Mouse (Mus musculus) c-Kit-positive CD71-negative TER-119-negative erythroid progenitor cells, embryonic 14.5 days (primary cell): ENCODE measurements at regions not wholly inside any gene's neighbourhood (a gene's known extent, or its start where the extent isn't known, plus 50 kb on each side); places are given as distances from the start of the nearest gene placed in this dataset.

Experiments used
- DNase-seq: peaks from one replicate; pipeline ENCODE4 v3.0.0-alpha.2; 2013; ENCODE audit warnings: low read depth

DNA sequence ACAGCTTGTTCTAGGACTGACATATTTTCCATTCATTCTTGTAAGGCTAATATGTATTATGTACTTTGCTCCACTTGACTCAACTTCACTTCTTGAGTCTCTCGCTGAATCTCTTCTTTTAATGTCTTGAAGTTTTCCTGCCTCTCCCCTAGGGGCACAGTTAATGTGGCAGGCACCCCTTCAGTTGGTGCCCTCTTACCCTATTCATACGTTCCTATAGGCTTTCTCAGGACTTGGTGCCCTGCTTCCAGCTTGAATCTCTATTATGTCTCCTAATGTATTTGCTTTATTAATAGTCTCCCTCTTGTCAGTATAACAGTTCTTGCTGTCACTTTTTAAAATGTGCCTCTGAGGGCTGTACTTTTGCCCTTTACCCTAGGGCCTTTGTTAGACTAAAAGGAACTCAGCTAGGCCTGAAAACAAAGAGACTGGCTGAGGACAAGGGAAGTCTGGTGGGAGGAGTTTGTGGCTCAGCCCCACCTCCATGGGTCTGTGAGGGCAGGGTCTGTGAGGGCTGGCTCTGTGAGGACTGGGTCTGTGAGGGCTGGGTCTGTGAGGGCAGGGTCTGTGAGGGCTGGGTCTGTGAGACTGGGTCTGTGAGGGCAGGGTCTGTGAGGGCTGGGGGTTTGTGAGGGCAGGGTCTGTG is 362.9 kb upstream of the Nr5a2 start:
- no peak for DNase-seq

DNA sequence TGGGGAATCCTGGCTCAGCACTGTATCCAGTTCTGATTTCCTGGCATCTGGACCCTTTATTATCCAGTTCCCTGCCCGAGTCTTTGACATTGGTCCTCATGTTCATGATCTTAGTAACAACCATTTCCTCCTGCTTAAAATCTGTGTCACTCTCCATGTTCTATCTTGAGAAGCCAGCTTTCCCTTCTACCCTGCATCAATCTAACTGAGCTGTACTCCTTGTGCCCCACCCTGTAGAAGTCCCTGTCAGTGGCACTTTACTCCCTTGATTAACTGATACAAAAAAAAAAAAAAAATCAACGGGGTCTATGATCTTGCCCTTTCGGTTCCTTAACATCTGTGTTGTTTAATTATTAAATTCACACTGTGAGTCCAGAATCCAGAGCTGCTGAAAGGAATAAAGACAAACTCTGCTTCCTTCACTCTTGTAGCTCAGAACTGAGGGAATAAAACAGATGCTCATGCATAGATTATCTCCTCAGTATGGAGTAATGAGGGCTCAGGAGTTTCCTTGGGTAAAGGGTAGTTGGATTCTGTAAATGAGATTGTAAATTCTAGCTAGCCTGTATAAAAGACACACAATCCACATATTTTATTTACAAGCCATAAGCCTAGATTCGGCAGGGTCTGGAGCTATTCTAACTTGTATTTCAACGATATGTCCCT is 342.6 kb upstream of the Nr5a2 start:
- no peak for DNase-seq

DNA sequence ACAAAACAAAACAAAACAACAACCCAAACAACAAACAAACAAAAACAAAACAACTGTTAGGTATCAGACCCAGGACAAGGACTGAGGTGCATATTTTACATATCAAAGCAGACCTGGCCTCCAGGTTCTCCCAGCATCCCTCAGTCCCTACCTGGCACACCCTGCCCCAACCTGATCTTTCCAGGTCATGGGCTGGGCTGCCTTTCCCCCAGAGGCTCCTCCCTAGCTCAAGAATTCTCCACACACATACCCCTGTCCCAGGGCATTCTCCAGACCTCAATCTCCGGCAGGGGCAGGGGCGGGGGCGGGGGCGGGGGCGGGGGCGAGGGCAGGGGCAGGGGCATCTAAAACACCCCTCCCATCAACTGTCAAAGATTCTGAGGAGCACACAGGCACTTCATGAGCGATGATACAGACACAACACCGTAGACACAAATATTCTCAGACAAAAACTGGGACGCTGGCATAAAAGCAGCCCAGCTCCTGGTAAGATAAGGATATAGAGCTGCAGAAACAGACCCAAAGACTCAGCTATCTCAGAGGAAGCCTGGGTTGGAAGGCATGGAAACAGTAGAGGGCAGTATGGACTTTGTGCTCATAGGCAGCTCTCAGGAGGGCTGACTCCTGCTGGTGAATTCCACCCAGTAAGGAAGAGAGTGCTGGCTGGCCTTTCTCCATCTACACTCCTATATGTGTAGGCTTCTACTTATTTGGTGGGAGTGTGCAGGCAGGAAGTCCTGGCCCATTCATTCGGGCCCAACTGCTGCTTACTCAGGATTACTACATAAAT is 337.7 kb upstream of the Nr5a2 start:
- DNase-seq = no peak

DNA sequence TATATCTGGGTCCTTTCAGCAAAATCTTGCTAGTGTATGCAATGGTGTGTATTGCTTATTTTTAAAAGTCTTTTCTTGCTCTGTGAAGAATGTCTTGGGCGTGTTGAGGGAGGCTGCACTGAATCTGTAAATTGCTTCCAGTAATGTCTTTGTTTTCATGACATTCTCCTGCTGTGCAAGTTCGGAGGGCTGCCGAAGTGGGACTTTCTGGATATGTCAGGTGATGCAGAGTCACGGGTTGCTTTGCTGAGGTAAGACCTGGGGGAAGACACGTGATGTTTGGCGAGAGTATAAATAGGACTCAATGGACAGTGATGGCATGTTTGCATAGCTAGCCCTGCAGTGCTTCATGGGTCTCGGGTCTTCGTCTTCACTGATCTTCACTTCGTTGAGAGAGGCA is 329.2 kb upstream of the Nr5a2 start:
- DNase-seq = no peak

DNA sequence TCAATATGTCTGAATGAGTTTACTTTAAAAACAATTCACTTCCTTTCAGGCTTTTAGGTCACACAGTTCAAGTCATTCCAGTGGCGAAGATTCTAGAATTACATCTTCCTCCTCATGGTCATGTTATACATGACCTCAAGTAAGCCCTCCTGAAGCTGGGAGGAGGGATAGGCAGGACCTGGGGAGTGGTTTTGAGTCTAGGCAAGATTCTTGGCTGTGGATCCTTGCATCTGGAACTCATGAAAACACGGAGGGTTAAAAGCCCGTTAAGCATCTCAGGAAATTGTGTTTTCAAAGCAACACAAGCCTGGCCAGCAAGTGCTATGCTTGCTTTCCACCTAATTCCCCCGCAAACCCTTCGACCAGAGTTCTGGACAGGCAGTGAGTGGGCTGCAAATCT is 323.0 kb upstream of the Nr5a2 start:
- no peak for DNase-seq

DNA sequence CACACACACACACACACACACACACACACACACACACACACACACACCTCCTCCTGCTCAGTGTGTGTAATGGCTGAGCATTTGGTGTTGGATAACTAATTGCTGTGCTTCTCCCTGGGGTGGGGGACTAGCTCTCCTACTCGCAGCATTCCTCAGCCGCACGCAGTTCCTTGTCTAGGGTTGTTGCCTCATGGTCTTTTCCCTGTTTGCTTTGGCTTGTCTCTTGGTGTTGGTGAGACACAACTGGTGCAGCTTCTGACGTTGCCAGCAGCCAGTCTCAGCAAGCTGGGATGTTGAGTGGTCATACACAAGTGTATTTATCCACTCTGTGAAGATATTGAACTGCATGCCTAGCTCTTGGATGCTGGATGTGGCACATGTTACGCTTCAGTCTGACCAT is 322.2 kb upstream of the Nr5a2 start:
- DNase-seq = no peak

DNA sequence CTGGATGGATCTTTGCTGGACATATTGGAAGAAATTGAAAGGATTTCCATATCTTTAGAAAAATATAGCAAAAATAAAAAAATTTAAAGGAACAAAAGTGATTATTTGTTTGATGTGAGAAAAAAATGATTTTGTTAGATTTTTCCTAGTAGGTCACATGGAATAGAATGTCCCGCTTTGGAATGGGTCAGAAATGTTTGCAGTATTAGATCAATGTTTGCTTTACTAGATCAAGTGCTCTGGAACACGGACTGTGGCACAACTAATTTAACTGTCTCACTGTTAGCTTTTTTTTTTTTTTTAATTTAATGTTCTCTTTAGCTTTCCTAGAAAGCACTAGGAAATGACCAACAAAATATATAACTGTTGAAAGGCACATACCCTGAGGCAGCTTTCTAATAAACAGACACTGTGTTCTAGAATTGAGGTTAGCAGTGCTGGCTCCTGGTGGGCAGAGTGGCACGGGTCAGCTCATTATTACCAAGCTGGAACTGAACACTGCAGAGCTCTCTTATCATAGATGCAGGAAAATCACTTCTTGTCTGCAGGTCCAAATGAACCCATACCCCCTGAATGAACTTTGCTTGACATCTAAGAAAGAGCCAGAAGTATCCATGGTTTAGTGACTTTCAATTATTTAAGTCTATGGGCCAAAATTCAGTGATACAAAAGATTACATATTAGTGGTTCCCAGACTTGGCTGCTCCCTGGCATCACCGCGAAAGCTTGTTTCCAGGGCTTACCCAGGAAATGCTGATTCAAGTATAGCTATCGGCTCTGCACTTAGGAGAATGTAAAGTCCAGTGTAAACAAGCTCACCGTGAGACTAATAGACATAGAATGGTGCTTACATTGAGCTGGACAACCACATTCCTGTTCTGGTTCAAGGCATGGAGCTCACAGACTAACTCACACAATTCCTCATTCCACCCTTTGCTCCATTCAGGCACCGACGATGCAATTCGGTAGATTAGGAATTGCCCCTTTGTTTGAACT is 320.4 kb upstream of the Nr5a2 start:
- DNase-seq = no peak

DNA sequence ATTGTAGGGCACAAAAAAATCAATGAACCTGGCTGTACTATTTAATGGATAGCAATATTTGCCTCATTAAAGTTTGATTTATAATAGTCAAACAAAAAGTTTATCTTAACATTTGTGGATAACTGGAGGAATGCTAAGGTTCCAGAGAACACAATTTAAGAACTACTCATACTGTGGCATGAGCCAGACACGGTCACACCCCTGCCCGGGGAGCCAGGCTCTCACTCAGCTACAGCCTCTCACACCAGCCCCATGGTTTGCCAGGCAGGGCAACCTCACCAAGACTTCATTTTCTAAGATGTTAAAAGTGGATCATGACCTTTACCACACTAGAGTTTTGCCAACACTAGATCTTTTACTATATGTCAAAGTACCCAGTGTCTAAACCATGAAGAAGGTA is 319.7 kb upstream of the Nr5a2 start:
- DNase-seq = no peak

DNA sequence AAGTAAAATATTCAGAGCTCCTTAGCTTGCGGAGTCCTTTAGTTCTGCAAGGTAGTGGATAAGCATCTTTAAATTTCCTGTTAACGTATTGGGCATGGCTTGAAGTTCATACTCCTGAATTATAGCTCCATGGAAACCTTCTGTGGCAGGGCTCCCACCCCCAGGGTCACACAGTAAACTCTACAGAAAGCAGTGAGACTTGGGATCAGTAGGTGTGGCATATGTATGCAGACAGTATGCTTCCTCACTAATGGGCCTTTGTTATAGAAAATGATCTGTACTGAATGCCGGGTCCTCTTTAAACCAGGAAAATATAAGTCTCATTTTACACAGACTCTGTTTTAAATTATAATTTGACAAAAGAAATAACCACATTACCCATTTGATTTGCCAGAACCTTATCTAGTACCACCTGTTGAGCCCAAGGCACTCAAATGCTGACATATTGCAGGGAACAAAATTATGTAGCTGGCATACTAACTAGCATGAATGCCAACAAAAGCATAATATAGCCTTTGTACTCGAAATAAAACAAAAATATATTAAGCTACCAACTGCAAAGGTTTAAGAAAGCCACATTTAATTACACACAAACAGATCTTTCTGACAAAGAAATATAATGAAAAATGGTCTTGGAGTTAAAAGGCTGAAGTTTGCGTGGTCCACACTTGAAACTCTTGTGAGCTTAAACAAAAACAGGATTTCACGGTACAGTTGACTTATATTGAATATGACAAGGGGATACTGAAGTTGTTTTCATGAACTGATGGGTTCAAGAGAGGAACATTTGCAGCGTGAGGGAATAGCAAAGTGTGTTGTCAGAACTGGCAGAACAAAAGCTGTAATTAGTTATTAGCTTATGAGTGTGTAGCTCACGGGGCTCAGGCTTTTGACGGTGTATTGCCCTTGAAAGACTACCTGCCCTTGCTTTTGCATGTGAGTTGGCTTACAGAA is 310.7 kb upstream of the Nr5a2 start:
- DNase-seq = no peak

DNA sequence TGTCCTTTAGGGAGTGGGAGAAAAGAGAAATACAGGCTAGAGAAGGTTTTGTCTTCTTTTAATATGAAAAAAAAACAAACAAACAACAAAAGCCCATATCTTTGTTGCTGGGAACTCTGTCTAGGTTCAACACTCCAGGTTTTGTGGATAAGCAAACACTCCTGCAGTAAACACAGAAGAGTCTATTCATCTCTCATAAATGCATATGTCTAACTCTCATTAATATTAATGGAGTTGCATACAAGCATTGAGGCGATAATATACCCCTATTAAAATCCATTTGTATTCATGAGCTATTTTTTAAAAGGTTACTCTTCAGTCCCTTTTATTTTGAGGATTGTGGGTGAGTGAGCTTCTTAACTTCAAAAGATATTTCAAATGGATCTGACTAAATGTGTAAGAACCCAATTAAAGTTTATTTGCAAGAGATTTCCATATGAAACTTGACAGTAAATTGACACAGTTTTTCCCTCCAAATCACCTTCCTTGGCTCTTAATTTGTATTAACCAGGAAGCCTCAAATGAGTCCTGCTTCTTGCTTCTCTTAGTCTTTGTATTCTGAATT is 302.6 kb upstream of the Nr5a2 start:
- no peak for DNase-seq

DNA sequence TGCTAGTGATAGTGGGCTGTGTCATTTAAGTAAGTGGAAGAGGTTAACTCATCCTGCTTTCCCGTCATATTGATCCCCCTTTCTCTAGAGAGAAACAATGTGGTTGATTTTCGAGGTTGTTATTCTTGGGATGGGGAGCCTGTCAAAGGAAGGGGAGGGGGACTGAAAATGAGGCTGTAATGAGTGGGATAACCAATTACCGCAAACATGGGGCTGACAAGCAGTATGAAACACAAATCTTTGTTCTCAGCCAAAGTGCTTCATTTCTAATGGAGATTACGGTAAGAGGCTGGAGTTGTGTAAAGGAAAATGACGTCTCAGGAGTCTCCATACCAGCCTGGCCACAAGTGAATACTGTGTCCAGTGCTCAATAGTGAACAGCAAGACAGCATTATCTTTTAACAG is 301.9 kb upstream of the Nr5a2 start:
- no peak for DNase-seq

DNA sequence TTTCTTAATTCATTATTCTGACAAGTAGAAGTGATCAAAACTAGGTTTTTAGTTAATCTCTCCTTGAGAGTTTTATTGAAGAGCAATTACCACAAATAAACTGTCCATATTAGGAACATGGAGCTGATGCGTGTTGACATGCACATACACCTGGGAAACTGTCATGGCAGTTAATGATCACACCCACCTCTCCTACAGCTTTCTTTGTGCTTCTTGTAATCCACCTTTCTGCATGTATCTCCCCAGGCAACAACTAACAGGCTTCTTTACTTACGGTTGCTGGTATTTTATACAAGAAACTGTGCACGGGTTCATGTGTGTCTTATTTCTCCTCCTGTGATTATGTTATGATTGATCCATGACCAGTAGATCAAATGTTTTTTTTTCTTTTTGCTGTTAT is 296.0 kb upstream of the Nr5a2 start:
- DNase-seq = no peak

DNA sequence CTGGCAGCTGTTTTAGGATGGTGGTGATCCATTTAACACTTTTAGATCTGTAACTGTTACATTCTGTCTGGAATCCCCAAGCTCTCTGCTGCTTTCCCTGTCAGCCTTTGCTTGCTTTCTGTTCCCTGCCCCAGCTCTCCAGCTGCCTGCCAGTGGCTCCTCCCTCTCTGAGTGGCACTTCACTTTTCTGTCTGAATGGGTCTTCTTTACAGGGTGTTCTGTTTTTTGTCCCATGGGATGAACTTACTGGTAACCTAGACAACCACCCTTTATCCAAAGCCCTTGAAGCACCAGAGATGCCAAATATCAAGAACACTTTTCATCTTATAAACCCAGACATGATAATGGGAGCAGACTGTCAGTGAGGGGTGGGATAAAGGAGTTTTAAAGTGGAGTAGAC is 294.8 kb upstream of the Nr5a2 start:
- DNase-seq = no peak

DNA sequence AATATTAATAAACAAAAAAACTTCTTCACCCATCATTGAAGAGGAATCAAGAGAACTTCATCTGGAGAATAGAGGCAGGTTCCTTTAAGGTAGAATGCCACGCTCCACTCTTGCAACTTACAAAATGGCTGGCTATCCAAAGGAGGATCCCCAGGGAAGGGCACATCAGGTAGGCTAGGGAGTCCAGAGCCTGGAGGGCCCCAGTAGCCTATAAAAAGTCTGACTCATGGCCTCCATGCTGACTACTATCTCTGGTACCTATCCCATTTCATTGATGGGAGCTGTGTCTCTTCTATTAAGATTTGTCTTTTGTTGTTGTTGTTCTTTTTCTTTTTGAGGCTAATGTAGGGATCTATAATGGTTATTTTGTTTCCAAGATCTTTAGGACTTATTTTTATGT is 294.4 kb upstream of the Nr5a2 start:
- no peak for DNase-seq

DNA sequence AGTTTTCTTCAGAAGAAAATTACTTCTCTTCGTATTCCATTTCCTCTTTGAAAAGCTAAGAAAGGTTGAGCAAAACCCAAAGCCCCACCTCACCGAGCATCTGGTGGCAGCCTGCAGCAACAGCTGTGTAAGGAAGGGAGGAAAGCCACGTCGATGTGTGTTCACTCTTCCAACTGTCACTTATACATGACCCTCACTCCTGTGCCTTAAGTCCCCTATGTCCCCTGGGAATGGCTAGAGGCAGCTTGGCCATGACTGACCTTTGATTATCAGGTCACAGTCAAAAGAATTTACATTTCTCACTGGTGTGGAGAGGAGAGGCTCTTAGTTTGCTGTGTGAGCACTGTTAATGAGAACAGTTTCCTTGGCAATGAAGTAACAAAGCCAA is 266.8 kb upstream of the Nr5a2 start:
- DNase-seq = no peak

DNA sequence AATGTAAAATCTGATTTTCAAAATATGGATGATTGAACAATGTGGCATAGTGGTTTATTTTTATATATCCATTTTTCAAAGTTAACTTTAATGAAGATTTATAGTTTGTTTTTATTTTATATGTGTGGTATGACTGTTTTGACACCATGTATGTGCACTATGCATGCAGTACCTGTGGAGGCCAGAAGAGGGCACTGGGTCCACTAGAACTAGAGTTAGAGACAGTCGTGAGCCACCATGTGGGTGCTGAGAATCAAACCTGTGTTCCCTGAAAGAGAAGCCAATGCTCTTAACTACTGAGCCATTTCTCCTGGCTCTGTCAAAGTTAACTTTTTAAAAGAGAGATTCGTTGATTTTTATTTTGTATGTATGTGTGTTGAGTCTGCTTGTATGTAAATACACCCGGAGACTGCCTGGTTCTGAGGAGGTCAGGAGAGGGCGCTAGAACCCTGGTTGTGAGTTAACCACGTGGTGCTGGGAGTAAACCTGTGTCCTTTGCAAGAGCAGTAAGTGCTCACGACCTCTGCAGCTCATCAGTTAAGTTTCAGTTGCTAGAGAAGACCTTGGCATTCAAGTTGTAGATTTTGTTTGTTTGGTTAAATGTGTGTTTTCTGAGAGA is 266.3 kb upstream of the Nr5a2 start:
- no peak for DNase-seq

DNA sequence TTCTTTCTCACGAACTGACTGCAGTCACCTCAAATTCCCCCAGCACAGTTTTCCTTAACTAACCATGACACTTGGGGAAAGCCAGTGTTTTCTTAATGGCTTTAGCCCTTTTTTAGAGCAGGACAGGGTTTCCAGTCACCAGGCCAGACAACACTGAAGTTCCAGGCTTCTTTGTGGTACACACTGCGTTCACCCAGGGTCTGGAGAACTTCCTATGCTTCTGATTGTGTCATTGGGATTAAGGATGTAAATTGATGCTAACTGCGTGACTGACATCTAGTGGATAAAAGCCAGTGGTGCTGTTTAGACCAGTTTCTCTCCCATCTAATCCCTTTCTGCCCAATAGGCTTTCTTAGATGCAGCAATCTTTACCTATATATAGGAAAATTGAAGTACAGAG is 265.2 kb upstream of the Nr5a2 start:
- no peak for DNase-seq

DNA sequence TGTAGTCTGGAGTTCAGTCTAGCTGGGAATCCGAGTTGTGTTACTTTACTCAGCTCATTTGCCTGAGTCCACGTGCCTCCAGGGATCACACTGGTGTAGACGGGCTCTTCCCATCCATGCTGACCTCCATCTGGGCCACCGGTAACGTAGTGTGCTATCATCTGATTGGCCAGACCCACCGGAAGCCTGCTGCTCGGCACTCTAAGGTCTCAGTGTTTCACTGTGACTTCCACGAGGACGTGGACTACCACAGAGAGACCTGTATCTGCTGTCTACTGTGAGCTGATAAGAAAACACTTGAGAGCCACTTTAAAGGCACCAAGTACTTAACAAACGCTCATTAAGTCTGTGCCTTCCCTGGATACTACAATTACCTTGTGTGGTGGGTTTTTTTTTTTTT is 262.8 kb upstream of the Nr5a2 start:
- DNase-seq = no peak

DNA sequence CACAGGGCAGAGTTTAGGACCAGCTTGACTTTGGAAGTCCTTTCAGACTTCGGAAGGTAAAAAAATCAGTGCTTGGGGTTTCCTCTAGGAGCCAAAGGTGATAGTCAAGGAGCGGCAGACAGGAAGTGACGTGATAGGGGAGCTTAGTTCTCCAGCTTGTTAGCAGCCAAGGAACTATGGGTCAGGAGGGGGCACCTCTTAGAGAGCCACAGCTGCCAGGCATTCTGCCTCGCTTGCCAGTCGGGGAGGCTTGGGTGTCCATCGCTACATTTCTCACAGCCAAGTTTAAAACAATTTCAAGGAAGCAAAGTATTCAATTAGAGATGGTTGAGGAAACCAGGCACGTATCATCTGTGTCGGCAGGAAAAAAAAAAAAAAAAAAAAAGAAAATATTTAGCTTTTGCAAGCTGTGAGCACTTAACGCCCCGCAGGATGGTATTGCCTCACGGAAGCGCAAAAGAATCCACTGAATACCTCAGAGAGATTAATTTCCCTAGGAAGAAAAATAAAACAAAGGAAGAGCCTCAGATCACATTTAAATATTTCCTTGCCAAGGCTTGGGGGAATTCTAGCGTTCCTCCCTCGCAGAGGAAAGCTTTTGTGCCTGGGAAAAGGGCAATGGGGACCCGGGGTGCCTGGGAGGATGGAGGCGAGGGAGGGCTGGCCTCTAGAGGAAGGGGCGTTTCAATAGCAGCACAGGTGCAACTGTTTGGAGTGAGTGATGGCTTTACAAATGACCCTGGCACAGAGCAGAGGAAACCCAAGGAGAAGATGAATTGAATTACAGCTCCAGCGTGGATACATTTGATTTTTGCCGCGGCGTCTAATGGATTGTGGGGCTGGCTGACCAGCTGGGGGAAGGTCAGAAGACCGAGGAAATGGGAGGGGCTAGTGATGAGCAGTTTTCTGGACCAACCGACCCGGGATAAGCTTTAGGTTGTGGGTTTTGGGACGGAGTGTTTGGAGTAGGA is 261.1 kb upstream of the Nr5a2 start:
- no peak for DNase-seq
